Mouse (Mus musculus): Measurements from ENCODE around the gene Dync2h1. TPM values are rescaled to one million over a fixed set of nuclear protein-coding genes. Genes with fewer than 3 reads are reported as not detected.
A peak's percentile ranks its signal among the peaks of the same experiment; 100 is the strongest.
"Not testable (repeated sequence)": the region's sequence is repeated elsewhere in the genome, so short reads cannot be mapped to it uniquely, and the experiment has no call there.

Dync2h1 gene
- 1 to 10 TPM; 1.4 to 2.4 TPM for total RNA-seq (2021)
- long read RNA-seq, experiment 1, partial matches to known transcripts: 1 of 4 reads
- long read RNA-seq, experiment 1, other reads (novel, unspliced or antisense): 3 of 4 reads
- long read RNA-seq, experiment 2: 0 reads

GRCm38 (mm10) chr9:7184172-7184896, at the start of gene Dync2h1, which contains the start of gene Dcun1d5:
Dync2h1 (minus strand) TSS chr9:7184446.
Dcun1d5 (plus strand) TSS chr9:7184520.
- DNase-seq: peak; percentile 96

GRCm38 (mm10) chr9:7221460-7221859, 37.2 kb upstream of the Dync2h1 start:
- peak in 1 of 2 experiments; percentile 31 for DNase-seq

GRCm38 (mm10) chr9:7221024-7221423, 36.8 kb upstream of the Dync2h1 start:
- peak in 1 of 2 experiments; percentile 3 for DNase-seq

- peak; percentile 11 to 54 for DNase-seq
Observed at GRCm38 (mm10) chr9:7216240-7216639, 32.0 kb upstream of the Dync2h1 start.

DNA sequence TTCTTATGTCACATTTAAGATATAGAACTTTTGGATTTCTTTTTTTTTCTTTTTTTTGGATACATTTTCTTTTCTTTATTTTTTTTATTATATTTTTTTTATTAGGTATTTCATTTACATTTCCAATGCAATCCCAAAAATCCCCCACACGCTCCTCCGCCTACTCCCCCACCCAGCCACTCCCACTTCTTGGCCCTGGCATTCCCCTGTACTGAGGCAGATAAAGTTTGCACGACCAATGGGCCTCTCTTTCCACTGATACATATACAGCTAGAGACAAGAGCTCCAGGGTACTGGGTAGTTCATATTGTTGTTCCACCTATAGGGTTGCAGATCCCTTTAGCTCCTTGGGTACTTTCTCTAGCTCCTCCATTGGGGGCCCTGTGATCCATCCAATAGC, 6.4 kb upstream of the Dync2h1 start:
- not testable (repeated sequence) for DNase-seq

DNA sequence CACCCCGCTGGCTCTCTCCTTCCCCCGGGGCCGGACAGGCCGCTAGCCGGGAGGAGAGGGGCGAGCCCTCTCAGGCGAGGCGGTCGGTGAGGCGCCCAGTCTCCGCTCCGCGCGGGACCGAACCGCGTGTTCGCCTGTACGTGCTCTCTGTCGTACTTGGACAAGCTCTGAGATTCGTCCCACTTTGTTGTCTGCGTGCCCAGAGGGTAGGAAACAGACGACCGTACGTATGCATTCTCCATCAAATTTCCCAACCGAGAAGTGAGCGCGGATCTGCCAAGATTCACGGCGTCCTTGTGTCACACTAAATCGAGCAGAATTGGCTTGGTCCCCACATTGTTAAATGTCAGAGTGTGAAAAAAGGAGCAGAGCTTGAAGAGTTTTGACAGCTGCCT, 648 bp upstream of the Dync2h1 start:
- peak in 1 of 2 experiments; percentile 57 for DNase-seq

DNA sequence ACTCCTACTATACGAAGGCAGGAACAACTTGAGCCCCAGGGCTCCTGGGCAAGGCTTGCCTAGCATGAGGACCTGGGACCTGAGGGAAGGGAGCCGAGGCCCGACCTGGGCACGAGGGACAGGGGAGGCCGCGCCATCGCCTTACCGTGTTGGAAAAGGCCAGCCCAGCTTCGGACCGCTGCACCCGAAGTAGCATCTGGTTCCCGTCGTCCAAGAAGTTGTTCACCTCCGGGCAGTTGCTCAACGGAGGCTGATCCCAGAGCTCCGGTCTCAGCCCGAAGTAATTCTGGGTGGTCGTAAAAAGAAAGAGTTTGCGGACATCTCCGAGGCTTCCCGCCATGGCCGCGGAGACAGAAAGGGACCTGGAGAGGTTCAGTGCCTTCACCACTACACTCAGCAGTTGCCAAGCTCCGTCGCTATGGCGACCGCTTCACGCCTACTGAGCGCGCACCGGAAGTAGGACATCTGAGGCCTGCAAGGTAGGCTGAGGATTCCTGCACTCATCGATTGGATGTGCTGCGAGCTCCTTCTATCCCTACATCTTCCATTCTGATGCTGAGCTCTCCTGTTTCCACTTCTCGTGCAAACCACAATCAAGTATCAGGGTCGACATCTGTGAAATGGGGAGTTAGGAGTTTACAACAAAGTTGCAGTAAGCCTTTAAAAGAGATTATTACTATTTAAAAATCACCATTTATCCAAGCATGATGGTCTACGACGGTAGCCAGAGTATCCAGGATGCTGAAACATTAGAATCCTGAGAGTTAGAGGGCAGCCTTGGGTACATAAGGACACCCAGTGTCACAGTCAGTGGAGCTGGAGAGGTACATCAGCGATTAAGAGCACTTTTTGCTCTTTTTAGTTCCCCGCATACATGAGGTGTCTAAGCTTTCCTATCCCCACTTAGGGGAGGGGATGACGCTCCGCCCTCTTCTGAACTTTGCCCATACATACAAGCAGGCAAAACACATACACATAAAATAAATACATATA, 7.3 kb downstream of the Dync2h1 start:
- DNase-seq: peak; percentile 83 to 84

- DNase-seq: no peak
Observed at GRCm38 (mm10) chr9:7173756-7174155, 10.5 kb downstream of the Dync2h1 start.

DNA sequence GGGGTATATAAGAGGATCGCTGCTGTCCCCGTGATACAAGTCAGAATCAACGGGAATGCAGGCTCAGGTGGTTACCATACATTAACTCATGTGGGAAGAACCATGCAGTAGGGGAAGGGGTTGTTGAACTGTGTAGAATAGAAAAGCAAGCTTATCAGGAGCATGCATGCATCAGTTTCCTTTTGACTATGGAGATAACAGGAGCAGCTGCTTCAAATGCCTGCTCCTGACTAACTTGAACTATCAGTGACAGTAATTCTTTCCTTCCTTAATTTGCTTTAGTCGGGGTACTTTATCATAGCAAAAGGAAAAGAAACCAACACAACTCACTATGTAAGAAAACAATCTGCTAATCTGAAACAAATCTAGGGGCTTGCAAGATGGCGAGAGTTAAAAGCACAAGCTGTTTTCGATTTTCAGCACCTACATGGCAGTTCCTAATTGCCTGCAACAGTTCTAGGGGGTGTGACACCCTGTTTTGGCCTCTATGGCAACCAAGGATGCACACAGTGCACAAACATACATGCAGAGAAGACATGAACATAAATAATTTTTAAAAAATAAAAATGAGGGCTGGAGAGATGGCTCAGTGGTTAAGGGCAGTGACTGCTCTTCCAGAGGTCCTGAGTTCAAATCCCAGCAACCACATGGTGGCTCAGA, 16.8 kb downstream of the Dync2h1 start:
- DNase-seq: no peak

- no peak for DNase-seq
Observed at GRCm38 (mm10) chr9:7160688-7161087, 23.6 kb downstream of the Dync2h1 start.

DNA sequence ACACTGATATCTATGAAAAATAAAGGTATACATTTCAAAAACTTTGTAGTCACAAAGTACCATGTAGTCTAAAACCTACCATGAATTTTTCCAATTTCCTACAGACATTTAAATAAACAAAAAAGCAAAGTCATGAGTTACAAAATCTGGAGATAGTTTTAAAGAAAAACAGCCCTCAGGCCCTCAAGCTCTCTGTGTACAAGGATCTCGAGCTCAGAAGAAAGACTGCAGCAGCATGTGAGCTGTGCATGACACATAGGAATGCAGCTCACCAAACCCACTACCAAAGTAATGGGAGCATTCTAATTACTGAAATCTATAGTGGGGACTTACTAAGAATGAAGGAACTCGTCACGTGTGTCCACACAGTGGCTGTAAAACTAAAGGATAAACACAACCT, 24.5 kb downstream of the Dync2h1 start:
- DNase-seq: no peak

- no peak for DNase-seq
Observed at GRCm38 (mm10) chr9:7158605-7159004, 25.6 kb downstream of the Dync2h1 start.

GRCm38 (mm10) chr9:7154391-7154790, 29.9 kb downstream of the Dync2h1 start:
- no peak for DNase-seq

DNA sequence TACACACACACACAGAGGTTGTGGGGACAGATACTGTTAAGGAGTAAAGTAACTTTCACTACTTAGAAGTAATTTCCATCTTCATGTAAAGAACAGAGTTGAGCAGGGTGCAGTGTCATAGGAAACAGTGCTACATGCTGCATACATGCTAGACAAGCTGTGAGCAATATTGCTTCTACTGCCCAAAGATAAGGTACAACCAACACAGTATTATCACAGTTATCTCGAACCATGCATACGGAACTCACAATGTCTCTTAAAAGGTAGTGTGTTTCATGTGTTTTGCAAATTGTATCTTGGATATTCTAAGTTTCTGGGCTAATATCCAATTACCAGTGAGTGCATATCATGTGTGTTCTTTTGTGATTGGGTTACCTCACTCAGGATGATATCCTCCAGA, 61.4 kb downstream of the Dync2h1 start:
- DNase-seq: no peak

GRCm38 (mm10) chr9:7110166-7110565, 74.1 kb downstream of the Dync2h1 start:
- DNase-seq: no peak

DNA sequence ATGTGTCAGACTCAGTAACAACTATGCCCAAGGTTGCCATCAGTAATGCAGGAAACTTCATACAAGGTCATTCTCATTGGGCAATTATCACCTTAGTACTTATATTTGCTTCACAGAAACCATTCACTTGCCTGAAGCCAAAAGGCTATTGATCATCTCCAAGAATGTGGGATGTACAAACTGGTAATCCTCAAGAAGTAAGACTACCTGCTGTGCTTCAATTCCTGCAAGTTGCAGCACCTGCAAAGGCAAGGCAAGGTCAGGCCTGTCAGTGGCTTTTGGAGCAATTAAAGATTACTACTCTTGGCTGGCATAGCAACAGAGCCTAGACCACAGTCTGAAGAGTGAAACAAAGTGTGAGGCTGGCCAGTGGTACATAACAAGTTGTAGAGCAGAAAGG, 82.9 kb downstream of the Dync2h1 start:
- DNase-seq: no peak

- no peak for DNase-seq
Observed at GRCm38 (mm10) chr9:7074625-7075024, 109.6 kb downstream of the Dync2h1 start.

DNA sequence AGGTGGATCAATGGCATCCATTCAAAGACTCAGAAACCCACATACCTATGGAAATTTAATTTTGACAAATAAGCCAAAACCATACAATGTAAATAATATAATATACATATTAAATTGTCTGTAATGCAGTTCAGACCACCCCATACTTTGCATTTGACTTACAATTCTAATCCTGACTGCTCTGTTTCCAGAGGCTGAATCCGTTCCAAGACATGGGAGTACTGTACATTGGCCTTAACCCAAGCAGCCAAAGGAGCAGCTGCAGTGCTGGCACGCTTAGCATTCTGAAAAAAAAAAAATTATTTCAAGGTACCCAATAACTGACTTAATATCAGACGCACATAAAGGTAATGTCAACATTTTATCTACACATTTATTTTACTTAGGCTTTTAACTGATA, 113.4 kb downstream of the Dync2h1 start:
- DNase-seq: peak; percentile 2 to 3

GRCm38 (mm10) chr9:7050588-7050987, 133.7 kb downstream of the Dync2h1 start:
- DNase-seq: peak in 1 of 2 experiments; percentile 25

DNA sequence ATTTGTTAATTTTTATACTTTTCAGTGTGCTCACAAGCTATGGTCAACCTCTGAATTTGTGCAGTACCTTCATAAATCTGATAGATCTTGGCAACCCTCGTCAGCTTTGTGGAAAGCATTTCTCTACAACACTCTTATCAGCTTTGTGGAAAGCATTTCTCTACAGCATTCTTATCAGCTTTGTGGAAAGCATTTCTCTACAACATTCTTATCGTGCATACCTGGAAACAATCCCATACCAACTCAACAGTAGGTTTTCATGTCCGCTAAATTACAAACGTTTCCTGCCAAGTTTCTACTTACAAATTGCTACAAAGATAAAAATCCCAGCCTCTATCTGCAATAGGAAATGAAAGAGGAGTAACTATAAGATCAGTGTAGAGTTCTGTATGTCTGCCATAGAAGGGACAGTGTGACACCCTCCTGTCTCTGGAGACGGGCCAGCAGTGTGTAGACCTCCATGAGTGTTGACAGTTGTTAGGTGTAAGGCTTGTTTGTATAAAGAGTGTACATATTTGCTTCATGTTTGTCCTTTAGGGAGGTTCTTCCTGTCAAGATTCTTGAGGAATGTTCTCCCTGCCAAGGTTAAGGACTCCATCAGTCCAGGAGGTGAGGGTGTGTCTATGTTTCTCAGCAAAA, 141.5 kb downstream of the Dync2h1 start:
- no peak for DNase-seq

- no peak for DNase-seq
Observed at GRCm38 (mm10) chr9:7041231-7041630, 143.0 kb downstream of the Dync2h1 start.

DNA sequence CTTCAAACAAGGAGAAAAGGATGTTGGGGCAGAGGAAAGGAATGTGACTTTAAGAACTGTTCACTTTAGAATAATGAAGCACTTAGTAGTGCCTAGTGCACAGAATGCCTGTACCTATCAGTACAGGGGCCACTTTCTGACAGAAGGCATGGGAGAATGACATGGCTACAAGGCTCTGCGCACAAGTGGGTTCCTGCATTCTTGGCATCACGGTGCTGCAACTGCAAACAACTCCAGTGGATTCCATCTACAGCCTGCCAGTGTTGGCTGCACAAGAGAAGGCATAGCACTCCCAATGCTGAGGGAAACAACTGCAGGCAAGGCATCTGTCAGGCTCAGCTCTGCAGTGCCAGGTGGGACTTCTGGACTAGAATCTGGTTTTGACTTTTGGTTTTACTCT, 151.7 kb downstream of the Dync2h1 start:
- DNase-seq: no peak
